Mouse (Mus musculus) spleen, adult 2 months (tissue): ENCODE measurements around the gene Tpst2.

ENCODE experiments used
- CTCF ChIP-seq: fragments of 200-500 bp; IDR thresholded peaks from 2 replicates; pipeline ENCODE4 v1.5.1; 2011; ENCODE audit warnings: mild to moderate bottlenecking, inconsistent platforms; ENCODE audit not compliant: insufficient read depth, insufficient read length, insufficient replicate concordance; ENCODE audit errors: extremely low read depth
- POLR2A ChIP-seq: fragments of 200-500 bp; IDR thresholded peaks from 2 replicates; pipeline ENCODE4 v1.6.1; 2011; ENCODE audit warnings: low read depth, low read length, inconsistent platforms

- TF ChIP-seq CTCF (no peak), POLR2A (no peak)
Observed at GRCm38 (mm10) chr5:112273746-112274463, 2.6 kb upstream of the Tpst2 start.
